Mouse (Mus musculus): Measurements from ENCODE around the gene Bcl7b. TPM values are rescaled to one million over a fixed set of nuclear protein-coding genes. Genes with fewer than 3 reads are reported as not detected.
A peak's percentile ranks its signal among the peaks of the same experiment; 100 is the strongest.

Gene Bcl7b
- polyA plus RNA-seq, 1 experiment from 2014 or later: 65.1 TPM

DNA sequence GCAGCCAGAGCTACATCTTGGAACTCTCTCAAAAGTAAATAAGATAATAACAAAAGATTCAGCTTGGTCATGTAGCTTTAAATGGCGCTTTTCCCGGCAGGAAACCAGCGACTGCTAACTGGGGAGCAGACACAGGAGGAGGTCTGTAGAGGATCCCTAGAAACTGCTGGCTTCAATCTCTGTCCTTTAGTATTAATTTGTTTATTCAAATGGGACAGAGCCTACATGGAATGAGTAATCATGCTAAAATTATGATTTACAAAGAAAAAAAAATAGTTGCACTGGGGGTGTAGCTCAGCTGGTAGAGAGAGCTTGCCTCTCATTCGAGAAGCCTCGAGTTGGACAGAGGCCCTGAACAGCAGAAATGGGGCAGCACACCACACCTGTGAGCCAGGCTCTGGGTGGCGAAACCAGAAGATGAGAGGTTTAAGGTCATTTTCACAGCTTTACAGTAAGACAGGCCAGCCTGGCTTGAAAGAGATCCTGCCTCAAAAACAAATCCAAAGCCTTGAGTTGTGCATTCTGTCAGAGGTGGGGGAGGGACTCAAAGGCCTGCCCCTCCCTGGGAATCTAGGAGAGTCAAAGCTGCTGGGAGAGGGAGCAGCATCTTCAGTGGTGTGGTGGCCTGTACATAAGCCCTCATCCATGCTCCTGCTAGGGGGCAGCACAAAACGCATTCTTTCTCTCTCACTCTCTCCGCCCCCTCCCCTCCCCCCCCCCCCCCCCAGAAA lies 15.2 kb downstream of the Bcl7b start:
- Histone ChIP-seq H3K9ac (ENCODE audit: low read depth, low read length) (no peak overlapping the region), H3K36me3 (ENCODE audit: control insufficient read depth, insufficient read depth) (peaks cover 41% of the 10 kb centered on the region), H3K4me2 (replicated peaks; ENCODE audit: low read depth) (no peak overlapping the region), H3K27ac (ENCODE audit: low read depth, low read length) (peak overlapping the region; percentile 35), H3K9me3 (ENCODE audit: control insufficient read depth) (no peaks in the 10 kb centered on the region), H3K4me3 (ENCODE audit: low read depth, low read length) (no peak overlapping the region), H3K4me1 (replicated peaks; ENCODE audit: control insufficient read depth, insufficient read depth, low read length) (no peaks in the 10 kb centered on the region), H3K27me3 (replicated peaks; ENCODE audit: control insufficient read depth, insufficient read depth, low read length) (no peaks in the 10 kb centered on the region)
- ATAC-seq: no peak
- 40% methylated on average over 8 of the region's 8 CpGs for WGBS
- TF ChIP-seq CTCF (IDR thresholded peaks at IDR 0.05; ENCODE audit: low read depth): peak; percentile 36; the same call in 1 of the 2 replicates

DNA sequence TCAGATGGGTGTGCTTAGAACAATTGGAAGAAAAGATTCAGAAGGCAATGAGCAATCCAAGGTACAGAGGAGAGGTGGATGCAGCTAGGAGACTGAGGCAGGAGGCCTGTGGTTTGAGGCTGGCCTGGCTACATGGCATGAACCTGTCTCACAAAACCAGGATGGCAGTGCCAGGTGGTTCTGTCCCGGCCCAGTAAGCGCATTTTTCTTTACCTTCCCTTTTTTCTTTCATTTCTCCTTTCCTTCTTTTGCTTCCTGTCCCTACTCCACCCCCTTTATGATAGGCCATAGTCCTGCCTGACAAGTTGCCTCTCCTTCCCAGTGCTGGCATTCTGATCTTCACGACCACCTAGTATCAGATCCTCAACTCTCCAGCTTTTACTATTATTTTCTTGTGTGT lies 16.9 kb downstream of the Bcl7b start:
- Histone ChIP-seq H3K4me1 (replicated peaks; ENCODE audit: control insufficient read depth, insufficient read depth, low read length) (peaks cover 6% of the 10 kb centered on the region; the same call in 1 of the 2 replicates), H3K9ac (ENCODE audit: low read depth, low read length) (no peak overlapping the region), H3K4me2 (replicated peaks; ENCODE audit: low read depth) (no peak overlapping the region), H3K27me3 (replicated peaks; ENCODE audit: control insufficient read depth, insufficient read depth, low read length) (no peaks in the 10 kb centered on the region), H3K9me3 (ENCODE audit: control insufficient read depth) (no peaks in the 10 kb centered on the region), H3K27ac (ENCODE audit: low read depth, low read length) (no peak overlapping the region), H3K36me3 (ENCODE audit: control insufficient read depth, insufficient read depth) (peaks cover 24% of the 10 kb centered on the region), H3K4me3 (ENCODE audit: low read depth, low read length) (no peak overlapping the region)
- WGBS: 75% methylated on average over 3 of the region's 3 CpGs
- no peak for TF ChIP-seq CTCF (IDR thresholded peaks at IDR 0.05; ENCODE audit: low read depth)
- no peak for ATAC-seq

DNA sequence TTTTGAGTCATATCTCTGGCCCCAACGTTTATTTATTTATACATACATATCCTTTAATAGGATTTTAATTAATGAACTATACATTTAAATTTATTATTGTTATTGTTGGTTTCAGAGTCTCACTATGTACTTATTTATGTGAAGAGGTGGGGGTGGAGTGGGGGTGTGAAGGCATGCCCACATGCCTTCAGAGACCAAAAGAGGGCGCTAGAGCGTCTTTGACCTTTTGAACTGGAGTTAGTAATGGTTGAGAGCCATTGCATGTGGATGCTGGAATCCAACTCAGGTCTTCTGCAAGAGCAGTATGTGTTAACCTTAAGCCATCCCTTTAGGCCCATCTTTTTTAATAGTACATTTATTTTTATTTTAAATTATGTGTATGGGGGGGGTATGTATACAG lies 17.5 kb downstream of the Bcl7b start:
- no peak overlapping the region for H3K4me2 ChIP-seq (replicated peaks; ENCODE audit: low read depth)
- ATAC-seq: no peak
- 43% methylated on average over 3 of the region's 3 CpGs for WGBS
- H3K4me3 ChIP-seq (ENCODE audit: low read depth, low read length): no peak overlapping the region
- H3K9ac ChIP-seq (ENCODE audit: low read depth, low read length): no peak overlapping the region
- no peaks in the 10 kb centered on the region for H3K27me3 ChIP-seq (replicated peaks; ENCODE audit: control insufficient read depth, insufficient read depth, low read length)
- peaks cover 6% of the 10 kb centered on the region; the same call in 1 of the 2 replicates for H3K4me1 ChIP-seq (replicated peaks; ENCODE audit: control insufficient read depth, insufficient read depth, low read length)
- peak; percentile 58 for TF ChIP-seq CTCF (IDR thresholded peaks at IDR 0.05; ENCODE audit: low read depth)
- H3K36me3 ChIP-seq (ENCODE audit: control insufficient read depth, insufficient read depth): peaks cover 19% of the 10 kb centered on the region
- no peak overlapping the region for H3K27ac ChIP-seq (ENCODE audit: low read depth, low read length)
- no peaks in the 10 kb centered on the region for H3K9me3 ChIP-seq (ENCODE audit: control insufficient read depth)

DNA sequence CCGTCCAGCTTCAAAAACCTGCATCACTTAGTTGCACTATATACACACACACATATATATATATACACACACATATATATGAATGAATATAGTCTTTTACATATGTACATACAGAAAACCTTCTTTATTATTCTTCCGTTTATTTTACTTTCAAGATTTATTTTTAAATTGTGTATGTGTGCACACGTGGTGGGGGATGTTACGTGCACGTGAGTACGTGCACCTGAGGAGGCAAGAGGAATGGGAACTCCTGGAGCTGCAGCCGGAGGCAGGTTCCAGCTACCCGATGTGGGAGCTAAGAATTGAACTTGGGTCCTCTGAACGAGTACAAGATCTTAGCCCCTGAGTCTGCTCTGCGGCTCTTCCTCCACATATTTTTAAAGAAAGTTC lies 18.1 kb downstream of the Bcl7b start:
- H3K9ac ChIP-seq (ENCODE audit: low read depth, low read length): peak overlapping the region; percentile 46
- H3K27me3 ChIP-seq (replicated peaks; ENCODE audit: control insufficient read depth, insufficient read depth, low read length): no peaks in the 10 kb centered on the region
- H3K4me1 ChIP-seq (replicated peaks; ENCODE audit: control insufficient read depth, insufficient read depth, low read length): peaks cover 6% of the 10 kb centered on the region; the same call in 1 of the 2 replicates
- peak overlapping the region; percentile 100 for H3K4me3 ChIP-seq (ENCODE audit: low read depth, low read length)
- peaks cover 12% of the 10 kb centered on the region for H3K36me3 ChIP-seq (ENCODE audit: control insufficient read depth, insufficient read depth)
- no peak for ATAC-seq
- peak overlapping the region; percentile 94 for H3K27ac ChIP-seq (ENCODE audit: low read depth, low read length)
- 20% methylated on average over 10 of the region's 10 CpGs for WGBS
- H3K4me2 ChIP-seq (replicated peaks; ENCODE audit: low read depth): peak overlapping the region; percentile 78
- TF ChIP-seq CTCF (IDR thresholded peaks at IDR 0.05; ENCODE audit: low read depth): no peak
- H3K9me3 ChIP-seq (ENCODE audit: control insufficient read depth): no peaks in the 10 kb centered on the region

DNA sequence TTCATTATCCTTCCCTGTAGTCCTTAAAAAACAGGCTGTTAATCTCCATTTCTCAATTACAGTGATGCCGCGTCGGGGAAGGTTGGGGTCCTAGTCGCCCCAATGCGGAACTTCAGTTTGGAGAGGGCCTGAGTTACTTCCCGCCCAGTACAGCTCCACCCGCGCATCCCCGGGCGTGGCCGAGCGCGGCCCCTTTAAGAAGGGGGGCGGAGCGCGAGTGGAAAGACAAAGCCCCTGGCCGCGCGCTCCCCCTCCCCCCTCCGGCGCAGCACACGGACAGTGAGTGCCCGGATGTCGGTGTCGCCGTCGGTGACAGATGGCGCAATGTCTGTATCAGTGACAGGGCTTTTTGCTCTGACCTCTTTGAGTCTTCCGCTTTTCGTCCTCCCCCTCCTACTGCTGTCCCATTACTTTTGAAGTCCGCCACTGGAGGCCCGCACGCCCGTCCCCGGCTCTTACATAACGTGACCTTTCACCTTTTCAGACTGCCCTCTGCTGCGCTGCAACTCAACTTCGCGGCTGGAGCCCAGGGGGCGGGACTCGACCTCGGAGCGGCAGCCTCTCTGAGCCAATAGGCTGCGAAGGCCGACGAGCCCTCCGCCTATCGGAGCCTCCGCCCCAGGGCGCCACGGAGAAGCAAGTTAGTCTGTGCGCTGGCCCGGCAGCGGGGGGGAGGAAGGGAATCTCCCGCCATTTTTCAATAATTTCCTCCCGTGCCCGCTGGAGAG lies 18.7 kb downstream of the Bcl7b start, which contains the start of gene Baz1b:
Gene Baz1b (plus strand): TSS at position 644 of the 728 bp plus-strand sequence.
- WGBS: under 1% methylated on average over 57 of the region's 57 CpGs
- peak within 1 kb of the TSS; percentile 94 for H3K27ac ChIP-seq (ENCODE audit: low read depth, low read length)
- H3K4me3 ChIP-seq (ENCODE audit: low read depth, low read length): peak within 1 kb of the TSS; percentile 100
- peaks cover 7% of the 10 kb centered on the region for H3K36me3 ChIP-seq (ENCODE audit: control insufficient read depth, insufficient read depth)
- peak within 1 kb of the TSS; percentile 94 for H3K9ac ChIP-seq (ENCODE audit: low read depth, low read length)
- H3K9me3 ChIP-seq (ENCODE audit: control insufficient read depth): no peaks in the 10 kb centered on the region
- H3K4me2 ChIP-seq (replicated peaks; ENCODE audit: low read depth): peak within 1 kb of the TSS; percentile 78
- peaks cover 6% of the 10 kb centered on the region; the same call in 1 of the 2 replicates for H3K4me1 ChIP-seq (replicated peaks; ENCODE audit: control insufficient read depth, insufficient read depth, low read length)
- no peaks in the 10 kb centered on the region for H3K27me3 ChIP-seq (replicated peaks; ENCODE audit: control insufficient read depth, insufficient read depth, low read length)
- peak; percentile 97 for ATAC-seq
- no peak for TF ChIP-seq CTCF (IDR thresholded peaks at IDR 0.05; ENCODE audit: low read depth)

All from intestine, postnatal 0 days (tissue).